Mouse (Mus musculus) C2C12 (cell line): ENCODE measurements around the gene Scnm1. TPM values are rescaled to one million over a fixed set of nuclear protein-coding genes. Genes with fewer than 3 reads are reported as not detected.

Experiments
- H3K27me3 ChIP-seq: one replicate; pipeline ENCODE4 v1.6.1; 2011; ENCODE audit not compliant: control insufficient read depth, insufficient read depth, insufficient read length
- H3K36me3 ChIP-seq: one replicate; pipeline ENCODE4 v1.6.1; 2011; ENCODE audit not compliant: control insufficient read depth, insufficient read depth
- H3K4me3 ChIP-seq: one replicate; pipeline ENCODE4 v1.5.1; 2011; ENCODE audit warnings: mild to moderate bottlenecking, control low read depth; ENCODE audit not compliant: poor library complexity, insufficient read depth, severe bottlenecking
- H3K79me2 ChIP-seq: one replicate; pipeline ENCODE4 v1.6.1; 2011; ENCODE audit not compliant: control insufficient read depth, insufficient read depth
- H3K79me3 ChIP-seq: one replicate; pipeline ENCODE4 v1.6.1; 2011; ENCODE audit warnings: low read depth, control low read depth
- H3ac ChIP-seq: one replicate; pipeline ENCODE3; 2011; ENCODE audit warnings: low read depth; ENCODE audit not compliant: control insufficient read depth, insufficient read length
- CEBPB ChIP-seq: IDR thresholded peaks from one replicate; pipeline ENCODE4 v1.6.1; 2011; ENCODE audit warnings: low read depth, mild to moderate bottlenecking, control low read depth, moderate library complexity
- CTCF ChIP-seq: IDR thresholded peaks from one replicate; pipeline ENCODE4 v1.5.1; 2011; ENCODE audit not compliant: control insufficient read depth, insufficient read depth, insufficient read length
- FOSL1 ChIP-seq: IDR thresholded peaks from one replicate; pipeline ENCODE4 v1.8.0; 2011; ENCODE audit warnings: mild to moderate bottlenecking, low read length; ENCODE audit not compliant: poor library complexity, insufficient read depth, severe bottlenecking
- MAX ChIP-seq: IDR thresholded peaks from one replicate; pipeline ENCODE4 v1.6.1; 2011; ENCODE audit warnings: mild to moderate bottlenecking, control low read depth
- MYOD1 ChIP-seq: IDR thresholded peaks from one replicate; pipeline ENCODE4 v1.6.1; 2011; ENCODE audit warnings: low read depth; ENCODE audit not compliant: control insufficient read depth, insufficient read length
- MYOG ChIP-seq: IDR thresholded peaks from one replicate; pipeline ENCODE4 v1.6.1; 2011; ENCODE audit not compliant: control insufficient read depth, insufficient read length; ENCODE audit errors: extremely low read depth
- USF1 ChIP-seq: IDR thresholded peaks from one replicate; pipeline ENCODE4 v1.6.1; 2011; ENCODE audit warnings: low read depth, mild to moderate bottlenecking, control low read depth, moderate library complexity
- long read RNA-seq, 2 experiments: library from polyadenylated mRNA; unstranded; transcript quantifications; one replicate each; pipeline ENCODE4 v2.0.0; 2019 to 2020
- polyA plus RNA-seq: library from polyadenylated mRNA; unstranded; fragments of >200 nt; fragmentation: generic; extraction: Trizol; gene quantifications from one replicate; pipeline ENCODE4 v1.2.1, GENCODE M21; 2012; ENCODE audit warnings: missing spikeins

Gene Scnm1
- polyA plus RNA-seq: 22.2 TPM
- long read RNA-seq, experiment 1, transcript Scnm1-201 (7 exons, 1,054 nt): major isoform, 23 of 26 reads
- long read RNA-seq, experiment 1, partial matches to known transcripts: 2 of 26 reads
- long read RNA-seq, experiment 1, other reads (novel, unspliced or antisense): 1 of 26 reads
- long read RNA-seq, experiment 2, partial matches to known transcripts: 0 of 2 reads
- long read RNA-seq, experiment 2, other reads (novel, unspliced or antisense): 0 of 2 reads

DNA sequence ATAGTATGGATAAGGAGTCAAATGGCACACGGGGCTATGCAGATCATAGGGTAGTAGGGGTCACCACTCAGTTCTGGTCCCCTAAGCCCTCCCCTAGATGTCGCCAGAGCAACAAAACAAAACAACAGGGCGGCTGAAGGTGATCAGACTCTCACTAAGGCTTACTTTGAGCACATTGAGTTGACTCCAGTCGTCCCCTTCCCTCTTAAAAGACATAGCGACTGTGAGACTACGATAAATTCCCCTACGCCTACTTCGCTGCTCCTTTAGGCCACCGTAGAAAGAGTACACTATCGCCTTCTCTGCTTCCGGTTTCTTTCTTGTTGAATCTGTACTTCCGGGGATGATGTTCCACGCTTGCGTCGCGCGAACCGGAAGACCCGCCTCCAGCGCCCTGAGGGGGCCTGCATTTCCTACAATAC, at the start of gene Scnm1, which contains the start of gene Lysmd1:
Gene Scnm1, minus strand, starts transcription at position 332 of the 422 bp plus-strand sequence.
Gene Lysmd1, plus strand, starts transcription at position 409 of the 422 bp plus-strand sequence.
- H3K79me2 ChIP-seq: peaks cover 5% of the 10 kb centered on the region
- TF ChIP-seq MYOG (no peak), CEBPB (no peak), CTCF (no peak), MYOD1 (no peak), USF1 (no peak), MAX (no peak), FOSL1 (no peak)
- H3K79me3 ChIP-seq: no peaks in the 10 kb centered on the region
- H3K4me3 ChIP-seq: peak within 1 kb of the TSS; percentile 59
- no peaks in the 10 kb centered on the region for H3K27me3 ChIP-seq
- peak within 1 kb of the TSS; percentile 72 for H3ac ChIP-seq
- H3K36me3 ChIP-seq: no peaks in the 10 kb centered on the region

DNA sequence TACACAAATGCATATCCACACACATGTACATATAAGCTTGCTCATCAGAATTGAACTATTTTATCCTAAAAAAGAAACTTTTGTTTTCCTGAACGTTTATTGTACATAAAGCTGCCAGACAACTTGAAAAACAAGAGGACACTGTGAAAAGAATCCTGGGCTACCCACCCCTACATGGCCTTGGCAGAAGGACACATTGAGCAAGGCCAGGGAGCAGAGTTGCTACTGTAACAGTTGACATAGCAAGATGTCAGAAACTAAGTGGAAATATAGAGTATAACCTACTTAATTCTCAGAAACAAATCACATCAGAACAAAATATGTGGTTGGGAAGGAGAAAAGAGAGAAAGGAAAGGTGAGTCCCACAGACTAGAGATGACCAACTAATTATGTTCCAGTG, 48.0 kb upstream of the Scnm1 start:
- Histone ChIP-seq H3ac (no peak overlapping the region), H3K79me3 (no peaks in the 10 kb centered on the region), H3K79me2 (no peaks in the 10 kb centered on the region), H3K27me3 (no peaks in the 10 kb centered on the region), H3K36me3 (peaks cover 43% of the 10 kb centered on the region), H3K4me3 (no peak overlapping the region)
- TF ChIP-seq MYOG: no peak
- no peak for TF ChIP-seq MYOD1
- no peak for TF ChIP-seq USF1
- TF ChIP-seq CTCF: no peak
- TF ChIP-seq MAX: no peak
- TF ChIP-seq FOSL1: no peak
- TF ChIP-seq CEBPB: no peak

DNA sequence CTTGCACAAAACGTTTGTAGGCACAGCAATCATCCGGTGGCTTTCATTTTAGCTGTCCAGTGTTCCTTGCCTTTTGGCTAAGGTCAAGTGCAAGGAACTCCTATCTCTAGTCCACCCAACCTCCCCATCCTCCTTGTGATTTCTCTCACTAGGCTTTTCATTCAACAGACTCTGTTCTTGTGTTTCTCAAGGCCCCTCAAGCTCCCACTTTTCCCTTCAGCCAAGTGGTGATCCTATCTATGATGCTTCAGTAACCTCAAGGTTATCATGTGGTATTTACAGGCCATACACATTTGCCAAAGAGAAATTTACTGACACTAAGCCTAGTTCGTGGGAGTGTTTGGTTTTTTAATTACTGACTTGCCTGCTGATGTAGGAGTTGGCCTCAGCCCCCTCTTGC, 46.1 kb upstream of the Scnm1 start:
- Histone ChIP-seq H3K79me2 (no peaks in the 10 kb centered on the region), H3K36me3 (peaks cover 25% of the 10 kb centered on the region), H3K79me3 (no peaks in the 10 kb centered on the region), H3ac (no peak overlapping the region), H3K27me3 (no peaks in the 10 kb centered on the region), H3K4me3 (no peak overlapping the region)
- TF ChIP-seq MAX (no peak), CTCF (no peak), FOSL1 (no peak), USF1 (no peak), MYOG (no peak)

DNA sequence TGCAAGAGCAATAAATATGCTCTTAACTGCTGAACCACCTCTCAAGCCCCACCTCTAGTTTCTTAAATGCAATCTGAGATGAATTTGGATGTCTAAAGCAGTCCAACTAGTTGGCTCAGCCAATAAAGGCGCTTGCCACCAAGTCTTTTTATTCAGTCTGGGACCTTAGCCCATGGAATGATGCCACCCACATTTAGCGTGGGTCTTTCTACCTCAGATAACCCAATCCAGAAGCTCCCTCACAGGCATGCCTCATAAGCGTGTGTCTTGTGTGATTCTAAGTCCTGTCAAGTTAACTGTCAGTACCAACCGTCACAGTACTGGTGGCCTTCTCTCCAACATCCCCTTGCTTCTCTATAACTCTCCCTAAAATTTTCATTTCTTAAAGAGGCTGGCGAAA, 45.1 kb upstream of the Scnm1 start:
- TF ChIP-seq MYOG (no peak), USF1 (no peak), MYOD1 (no peak), MAX (no peak), CTCF (no peak), FOSL1 (no peak), CEBPB (no peak)
- H3ac ChIP-seq: no peak overlapping the region
- peaks cover 16% of the 10 kb centered on the region for H3K36me3 ChIP-seq

DNA sequence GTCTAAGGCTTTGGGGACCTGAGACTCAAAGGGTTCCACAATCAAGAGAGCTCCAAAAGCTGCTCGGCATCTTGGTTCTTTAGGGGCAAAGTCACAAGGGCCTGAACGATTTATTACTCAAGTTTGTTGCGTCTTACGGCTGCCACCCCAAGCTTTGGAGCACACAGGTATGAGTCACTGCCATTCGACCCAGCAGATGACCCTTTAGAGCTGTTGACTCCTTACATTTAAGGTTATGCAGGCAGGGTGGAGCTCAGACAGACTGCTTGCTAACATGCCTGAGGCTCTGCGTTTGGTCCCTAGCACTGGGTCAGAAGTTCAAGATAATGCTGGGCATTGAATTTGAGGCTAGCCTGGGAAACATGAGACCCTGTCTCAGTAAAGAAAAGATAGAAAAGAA, 43.8 kb upstream of the Scnm1 start:
- Histone ChIP-seq H3K79me3 (no peaks in the 10 kb centered on the region), H3K79me2 (no peaks in the 10 kb centered on the region), H3K4me3 (no peak overlapping the region), H3ac (no peak overlapping the region), H3K36me3 (peaks cover 8% of the 10 kb centered on the region), H3K27me3 (no peaks in the 10 kb centered on the region)
- TF ChIP-seq FOSL1 (peak; percentile 9), CTCF (no peak), MYOG (no peak)

More for the DNA sequence above, 45.1 kb upstream of the Scnm1 start:
- Histone ChIP-seq H3K4me3 (no peak overlapping the region), H3K27me3 (no peaks in the 10 kb centered on the region), H3K79me3 (no peaks in the 10 kb centered on the region), H3K79me2 (no peaks in the 10 kb centered on the region)

DNA sequence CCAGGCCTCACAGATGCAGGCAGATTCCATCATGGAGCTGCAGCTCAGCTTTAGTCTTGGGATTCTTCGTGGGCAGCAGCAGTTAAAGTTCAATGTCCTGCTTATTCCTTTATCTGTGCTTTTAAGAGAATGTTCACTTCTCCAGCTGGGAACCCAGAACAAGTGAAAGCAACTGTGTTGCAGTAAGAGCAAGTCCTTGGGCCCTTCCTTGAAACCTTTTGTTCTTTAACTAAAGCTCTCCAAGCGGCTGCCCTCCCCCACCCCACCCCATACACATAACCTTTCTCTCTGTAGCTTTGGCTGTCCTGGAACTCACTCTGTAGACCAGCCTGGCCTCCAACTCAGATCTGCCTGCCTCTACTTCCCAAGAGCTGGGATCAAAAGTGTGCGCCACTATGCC, 42.7 kb upstream of the Scnm1 start:
- Histone ChIP-seq H3K27me3 (no peaks in the 10 kb centered on the region), H3K79me2 (no peaks in the 10 kb centered on the region), H3K79me3 (no peaks in the 10 kb centered on the region), H3ac (no peak overlapping the region), H3K4me3 (no peak overlapping the region), H3K36me3 (no peaks in the 10 kb centered on the region)
- TF ChIP-seq MYOG: no peak
- no peak for TF ChIP-seq FOSL1
- TF ChIP-seq MAX: no peak
- TF ChIP-seq CTCF: no peak
- TF ChIP-seq USF1: no peak
